Mouse (Mus musculus) gastrocnemius, adult 2 months (tissue): ENCODE measurements at regions not wholly inside any gene's neighbourhood (a gene's known extent, or its start where the extent isn't known, plus 50 kb on each side); places are given as distances from the start of the nearest gene placed in this dataset.

Experiments
- DNase-seq: peaks from one replicate; pipeline ENCODE4 v3.0.0; 2022
- H3K27ac ChIP-seq: fragments of 200-600 bp; 2 replicates; pipeline ENCODE4 v1.8.1; 2022; ENCODE audit warnings: mild to moderate bottlenecking
- H3K4me3 ChIP-seq: fragments of 200-600 bp; 2 replicates; pipeline ENCODE4 v1.8.1; 2022; ENCODE audit warnings: mild to moderate bottlenecking, moderate library complexity
- CTCF ChIP-seq: fragments of 200-600 bp; IDR thresholded peaks from 2 replicates; pipeline ENCODE4 v1.8.1; 2022; ENCODE audit warnings: antibody characterized with exemption, mild to moderate bottlenecking, moderate library complexity
- intact Hi-C: fragments of 180-260 bp; cut with DNase I; formaldehyde crosslinking; loops from one replicate; pipeline ENCODE4 v1.15.1; 2025

DNA sequence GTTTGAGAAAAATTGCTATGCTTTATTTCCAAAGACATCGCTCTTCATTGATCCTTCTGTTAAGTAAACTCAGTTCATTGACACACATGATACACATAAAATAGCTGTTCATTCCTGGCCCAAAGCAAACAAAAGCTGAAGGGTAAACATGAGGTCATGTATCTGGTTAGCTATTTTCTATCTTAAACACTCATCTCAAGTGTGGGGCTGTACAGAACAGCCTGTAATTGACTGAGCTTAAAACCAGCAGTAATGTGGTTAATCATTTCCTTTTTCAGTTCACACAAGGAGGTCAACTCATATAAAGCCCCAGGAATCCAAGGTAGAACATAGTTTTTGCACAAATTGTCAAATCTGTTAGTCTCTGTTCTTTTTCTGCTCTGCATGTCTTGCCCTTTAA, 94.5 kb downstream of the Cldn17 start:
- no peak for DNase-seq
- Histone ChIP-seq H3K4me3 (no peak overlapping the region), H3K27ac (no peak overlapping the region)
- no peak for TF ChIP-seq CTCF
- intact Hi-C loops = no loop called here

DNA sequence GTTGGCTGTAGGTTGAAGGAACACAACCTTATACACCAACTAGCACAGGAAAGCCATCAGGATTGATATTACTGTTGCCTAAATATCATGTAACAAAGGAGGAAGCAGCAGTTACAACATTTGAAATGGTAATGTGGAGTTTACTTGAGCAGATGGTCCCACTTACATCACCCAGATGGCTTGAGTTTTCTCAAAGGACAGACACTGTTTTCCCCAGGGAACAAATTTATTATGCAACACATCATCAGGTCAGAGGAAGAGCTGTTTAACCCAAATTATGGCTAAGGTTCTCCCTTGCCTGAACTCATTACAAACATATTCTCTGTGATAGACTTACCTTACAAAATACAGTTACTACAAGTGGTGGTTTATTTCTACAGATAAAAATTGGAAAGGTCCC, 98.6 kb downstream of the Cldn17 start:
- TF ChIP-seq CTCF = no peak
- no peak overlapping the region for H3K27ac ChIP-seq
- no peak overlapping the region for H3K4me3 ChIP-seq
- intact Hi-C loops = no loop called here
- DNase-seq = no peak

DNA sequence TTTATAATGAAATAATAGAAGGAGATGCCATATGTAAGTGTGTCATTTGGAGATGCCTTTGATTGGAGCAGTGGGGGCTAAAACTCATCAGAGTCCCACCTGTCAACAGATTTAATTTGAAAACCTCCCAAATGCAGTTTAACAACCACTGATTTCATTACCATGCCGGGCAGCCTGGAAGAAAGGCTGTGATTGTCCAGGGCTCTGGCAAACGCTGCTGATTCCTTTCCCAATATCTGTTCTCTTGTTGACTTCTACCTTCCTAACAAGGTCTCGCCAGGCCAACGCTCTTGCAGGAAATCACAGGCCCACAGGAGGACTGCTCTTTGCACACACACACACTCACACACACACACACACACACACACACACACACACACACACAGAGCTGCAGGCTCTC, 102.4 kb downstream of the Cldn17 start:
- DNase-seq = no peak
- H3K27ac ChIP-seq = no peak overlapping the region
- H3K4me3 ChIP-seq = no peak overlapping the region
- TF ChIP-seq CTCF = no peak
- intact Hi-C loops = no loop called here

DNA sequence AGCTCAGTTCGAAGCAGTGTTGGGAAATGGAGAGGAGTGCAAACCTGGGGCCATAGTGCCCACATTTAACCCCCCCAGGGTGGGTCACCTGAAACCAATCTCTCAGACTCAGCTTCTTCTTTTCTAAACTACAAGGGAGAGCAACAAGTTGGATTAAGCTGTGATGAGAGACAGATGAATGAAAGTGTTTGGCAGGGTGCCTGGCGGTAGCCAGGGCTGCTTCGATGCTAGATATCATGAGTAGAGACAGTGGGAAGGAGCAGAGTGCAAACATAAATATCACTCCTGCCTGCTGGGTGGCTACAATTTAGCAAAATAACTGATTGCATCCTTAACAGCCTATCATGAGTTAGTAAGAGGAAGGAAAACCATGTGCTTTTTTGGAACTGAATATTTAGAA, 106.9 kb downstream of the Cldn17 start:
- no peak overlapping the region for H3K4me3 ChIP-seq
- intact Hi-C loops = no loop called here

DNA sequence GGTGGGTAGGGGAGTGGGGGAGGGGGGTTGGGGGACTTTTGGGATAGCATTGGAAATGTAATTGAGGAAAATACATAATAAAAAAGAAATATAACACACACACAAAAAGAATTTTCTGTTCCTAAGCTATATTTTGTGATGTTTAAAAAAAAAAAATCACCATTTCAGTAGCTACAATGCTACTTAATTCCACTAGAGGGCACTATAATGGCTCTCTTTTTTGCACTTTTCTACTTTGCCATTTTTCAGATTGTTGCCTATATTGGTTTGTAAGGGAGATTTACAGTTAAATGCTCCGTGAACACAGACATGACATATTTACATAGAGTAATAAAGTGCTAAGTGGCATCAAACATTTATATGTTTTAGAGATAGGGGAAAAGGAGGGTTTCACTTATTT, 102.7 kb upstream of the Grik1 start:
- Histone ChIP-seq H3K27ac (no peak overlapping the region), H3K4me3 (no peak overlapping the region)
- TF ChIP-seq CTCF = peak; percentile 53
- no peak for DNase-seq
- intact Hi-C loops = loop anchor here (5.0 kb wide), 2 partner anchors 200 to 430 kb away; partner anchors contain the start of gene Krtap15

More for the DNA sequence above, 106.9 kb downstream of the Cldn17 start:
- H3K27ac ChIP-seq = no peak overlapping the region
- DNase-seq = no peak
- no peak for TF ChIP-seq CTCF

DNA sequence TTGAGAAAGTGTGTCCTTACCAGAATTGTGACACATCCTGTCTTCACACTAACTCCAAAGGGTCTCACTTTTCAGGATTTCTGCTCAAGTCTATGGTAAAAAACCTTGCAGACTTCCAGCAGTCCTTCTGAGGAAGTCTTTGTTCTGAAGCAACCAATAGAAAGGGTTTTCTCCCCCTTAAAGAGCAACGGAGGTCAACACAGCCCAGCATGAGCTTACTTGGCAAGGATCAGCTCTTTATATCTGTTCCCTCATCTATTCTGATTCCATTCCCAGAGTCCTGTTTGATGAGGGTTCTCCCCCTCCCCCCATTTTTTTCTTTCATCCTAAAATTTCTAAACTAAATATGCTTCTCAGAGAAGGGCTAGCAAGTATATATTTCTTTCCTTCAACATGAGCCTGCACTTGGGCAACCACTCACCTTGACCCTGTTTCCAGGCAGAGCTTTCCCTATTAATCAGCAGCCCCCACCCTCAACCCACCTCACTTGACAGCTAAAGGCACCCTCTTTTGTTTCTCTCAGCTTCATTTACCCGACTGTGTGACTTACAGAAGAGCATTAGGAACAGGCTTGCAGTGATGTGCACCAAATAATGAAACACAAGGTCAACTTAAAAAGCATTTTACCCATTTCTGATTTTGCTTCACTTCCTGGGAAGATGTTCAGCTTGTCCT, 91.7 kb upstream of the Grik1 start:
- Histone ChIP-seq H3K27ac (no peak overlapping the region), H3K4me3 (no peak overlapping the region)
- intact Hi-C loops = no loop called here
- no peak for DNase-seq
- TF ChIP-seq CTCF = no peak

- DNase-seq = no peak
- no peak for TF ChIP-seq CTCF
- intact Hi-C loops = no loop called here
- H3K4me3 ChIP-seq = no peak overlapping the region
- H3K27ac ChIP-seq = no peak overlapping the region
Observed at GRCm38 (mm10) chr16:88375622-88376021, 85.6 kb upstream of the Grik1 start.

GRCm38 (mm10) chr16:88374612-88375011, 84.5 kb upstream of the Grik1 start:
- DNase-seq = no peak
- TF ChIP-seq CTCF = no peak
- Histone ChIP-seq H3K4me3 (no peak overlapping the region), H3K27ac (no peak overlapping the region)
- intact Hi-C loops = no loop called here

DNA sequence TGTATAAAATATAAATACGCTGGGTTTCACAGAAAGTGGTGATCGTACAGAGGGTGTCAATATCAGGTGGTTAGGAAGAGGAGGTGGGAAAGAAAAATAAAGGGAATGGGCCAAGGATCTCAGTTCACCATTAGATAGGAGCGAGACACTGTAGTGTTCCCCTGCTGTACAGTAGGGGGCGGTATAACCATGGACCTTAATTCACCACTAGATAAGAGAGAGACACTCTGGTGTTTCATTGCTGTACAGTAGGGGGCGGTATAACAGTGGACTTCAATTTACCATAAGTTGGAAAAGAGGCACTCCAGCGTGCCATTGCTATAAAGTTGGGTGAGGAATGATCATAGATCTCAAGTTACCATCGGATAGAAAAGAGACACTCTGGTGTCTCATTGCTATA, 82.0 kb upstream of the Grik1 start:
- Histone ChIP-seq H3K27ac (no peak overlapping the region), H3K4me3 (no peak overlapping the region)
- peak; percentile 68 for TF ChIP-seq CTCF
- DNase-seq = no peak
- intact Hi-C loops = no loop called here

DNA sequence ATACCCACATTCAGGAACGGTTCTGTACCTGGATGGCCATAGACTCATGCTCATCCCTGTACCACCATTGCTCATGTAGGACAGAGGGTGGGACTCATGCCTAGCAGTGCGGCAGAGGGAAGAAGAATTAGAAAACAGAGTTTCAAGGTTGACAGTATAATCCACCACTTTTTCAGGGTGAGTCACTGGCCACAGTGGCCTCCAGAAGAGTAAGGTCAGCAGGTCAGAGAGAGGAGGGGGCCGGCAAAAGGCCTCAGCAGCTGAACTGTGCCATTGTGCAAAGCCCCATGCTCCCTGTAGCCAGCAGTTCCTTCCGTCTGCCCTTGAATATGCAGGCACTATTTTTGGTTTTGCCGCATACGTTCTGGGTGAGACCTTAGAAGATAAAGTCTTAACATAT, 78.1 kb upstream of the Grik1 start:
- Histone ChIP-seq H3K4me3 (no peak overlapping the region), H3K27ac (no peak overlapping the region)
- intact Hi-C loops = no loop called here
- TF ChIP-seq CTCF = no peak
- DNase-seq = no peak

- intact Hi-C loops = no loop called here
- no peak for DNase-seq
- H3K4me3 ChIP-seq = no peak overlapping the region
- H3K27ac ChIP-seq = no peak overlapping the region
- TF ChIP-seq CTCF = no peak
Observed at GRCm38 (mm10) chr16:88367162-88367561, 77.1 kb upstream of the Grik1 start.

GRCm38 (mm10) chr16:88360081-88360480, 70.0 kb upstream of the Grik1 start:
- DNase-seq = no peak
- TF ChIP-seq CTCF = no peak
- intact Hi-C loops = no loop called here

More at GRCm38 (mm10) chr16:88360081-88360480, 70.0 kb upstream of the Grik1 start:
- H3K27ac ChIP-seq = no peak overlapping the region
- no peak overlapping the region for H3K4me3 ChIP-seq
